Mouse (Mus musculus): ENCODE measurements around the gene Pip4k2c.

- no peak for TF ChIP-seq CTCF (IDR thresholded peaks at IDR 0.05; ENCODE audit: control insufficient read depth, insufficient read depth, insufficient replicate concordance, low read depth, low read length)
- no peak for TF ChIP-seq POLR2A (IDR thresholded peaks at IDR 0.05; ENCODE audit: control insufficient read depth, low read depth, low read length)
Observed at GRCm38 (mm10) chr10:127147135-127147534, 64.2 kb downstream of the Pip4k2c start.

Measured in testis, adult 2 months (tissue).